Mouse (Mus musculus): ENCODE measurements around the gene Apol9b. TPM values are rescaled to one million over a fixed set of nuclear protein-coding genes. Genes with fewer than 3 reads are reported as not detected.
A peak's percentile ranks its signal among the peaks of the same experiment; 100 is the strongest.
"Not testable (repeated sequence)": the region's sequence is repeated elsewhere in the genome, so short reads cannot be mapped to it uniquely, and the experiment has no call there.

The Apol9b gene
- polyA plus RNA-seq, 1 experiment = 0.69 TPM

DNA sequence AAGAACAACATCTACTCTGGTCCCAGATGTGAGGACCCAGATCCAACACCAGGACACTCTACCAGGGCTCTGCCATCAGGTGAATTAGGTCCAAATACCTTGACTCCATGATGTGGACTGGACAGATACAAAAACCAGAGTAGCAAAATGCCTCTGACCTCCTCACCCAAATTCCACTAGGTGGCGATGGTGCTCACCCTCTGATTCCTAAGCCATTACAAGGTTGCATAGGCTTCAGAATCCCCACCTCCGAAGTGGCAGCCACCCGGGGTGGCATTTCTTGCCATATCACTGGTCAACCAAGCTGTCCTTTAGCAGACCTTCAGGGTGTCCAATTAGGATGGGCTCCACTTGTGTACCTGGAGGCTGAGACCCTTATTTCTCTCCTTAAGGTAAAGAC lies 1.7 kb upstream of the Apol9b start:
- H3K4me3 ChIP-seq (ENCODE audit: insufficient read depth, low read length); H3K27ac ChIP-seq (ENCODE audit: insufficient read depth, low read length); H3K4me1 ChIP-seq (ENCODE audit: control insufficient read depth, insufficient read depth, low read length): not testable (repeated sequence)
- peak; percentile 39 for TF ChIP-seq CTCF (IDR thresholded peaks at IDR 0.05; ENCODE audit: extremely low read depth, insufficient read depth, low read length)

- H3K4me1 ChIP-seq (ENCODE audit: control insufficient read depth, insufficient read depth, low read length); H3K27ac ChIP-seq (ENCODE audit: insufficient read depth, low read length); H3K4me3 ChIP-seq (ENCODE audit: insufficient read depth, low read length): not testable (repeated sequence)
Measured at GRCm38 (mm10) chr15:77727745-77728144, 1.1 kb upstream of the Apol9b start.

DNA sequence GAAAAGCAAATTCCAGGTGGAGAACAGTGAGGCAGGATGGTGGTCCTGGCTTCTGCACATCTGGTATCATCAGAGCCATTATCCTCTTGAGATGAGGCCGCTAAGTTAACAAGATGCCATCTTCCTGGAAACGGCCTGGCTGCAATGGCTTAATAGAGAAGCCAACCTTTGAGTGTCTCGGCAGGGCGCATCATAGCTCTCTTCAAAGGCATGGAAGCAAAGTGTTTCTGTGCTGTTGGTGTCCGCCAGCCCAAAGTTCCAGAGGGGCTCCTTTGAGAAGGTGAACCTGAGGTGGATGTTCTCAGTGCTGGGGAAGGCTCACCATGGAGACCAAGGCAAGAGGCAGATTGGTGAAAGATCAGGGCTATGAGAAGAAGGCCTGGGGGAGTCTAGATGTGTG lies 2.8 kb downstream of the Apol9b start:
- Histone ChIP-seq H3K4me1 (ENCODE audit: control insufficient read depth, insufficient read depth, low read length) (no peaks in the 10 kb centered on the region), H3K4me3 (ENCODE audit: insufficient read depth, low read length) (no peak overlapping the region), H3K27ac (ENCODE audit: insufficient read depth, low read length) (no peak overlapping the region)
- TF ChIP-seq CTCF (IDR thresholded peaks at IDR 0.05; ENCODE audit: extremely low read depth, insufficient read depth, low read length) = no peak
- TF ChIP-seq POLR2A (IDR thresholded peaks at IDR 0.05; ENCODE audit: extremely low read depth, insufficient read depth, low read length) = no peak

DNA sequence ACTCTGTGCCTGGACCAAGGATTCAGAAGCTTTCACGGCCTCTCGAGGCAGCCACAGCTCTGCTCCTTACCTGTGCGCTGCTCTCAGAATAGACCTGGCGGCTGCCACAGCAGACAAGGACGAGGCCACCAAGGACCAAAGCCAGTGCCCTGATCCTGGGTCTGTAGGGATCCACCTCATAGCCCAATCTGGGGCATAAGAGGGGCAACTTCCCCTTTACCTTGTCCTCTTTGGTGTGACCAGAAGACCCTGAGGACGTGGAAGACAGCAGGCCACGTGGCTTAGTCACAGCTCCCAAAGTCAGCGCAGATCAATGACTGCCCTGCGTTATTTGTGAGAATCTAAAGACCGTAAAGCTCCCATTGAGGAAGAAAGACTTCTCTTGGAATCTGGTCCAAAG lies 4.0 kb downstream of the Apol9b start:
- not testable (repeated sequence) for H3K4me3 ChIP-seq (ENCODE audit: insufficient read depth, low read length); H3K27ac ChIP-seq (ENCODE audit: insufficient read depth, low read length); H3K4me1 ChIP-seq (ENCODE audit: control insufficient read depth, insufficient read depth, low read length)

DNA sequence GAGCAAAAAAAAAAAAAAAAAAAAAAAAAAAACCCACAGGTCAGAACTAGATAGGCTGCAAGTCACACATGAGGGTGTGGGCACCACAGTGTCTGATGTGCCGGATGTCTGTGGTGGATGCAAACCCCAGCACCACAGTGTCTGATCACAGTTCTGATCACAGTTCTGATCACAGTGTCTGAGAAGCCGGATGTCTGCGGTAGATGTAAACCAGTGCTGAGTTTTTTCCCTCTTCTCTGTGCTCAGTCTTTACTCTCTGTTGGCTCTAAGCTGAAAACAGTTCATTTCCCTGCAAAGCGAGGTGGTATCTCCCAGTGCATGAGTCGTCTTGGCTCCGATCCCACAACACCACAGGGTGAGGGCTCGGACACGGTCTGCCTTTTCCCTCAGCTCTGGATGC lies 4.5 kb downstream of the Apol9b start:
- H3K4me3 ChIP-seq (ENCODE audit: insufficient read depth, low read length); H3K4me1 ChIP-seq (ENCODE audit: control insufficient read depth, insufficient read depth, low read length); H3K27ac ChIP-seq (ENCODE audit: insufficient read depth, low read length): not testable (repeated sequence)

- H3K4me3 ChIP-seq (ENCODE audit: insufficient read depth, low read length); H3K27ac ChIP-seq (ENCODE audit: insufficient read depth, low read length); H3K4me1 ChIP-seq (ENCODE audit: control insufficient read depth, insufficient read depth, low read length): not testable (repeated sequence)
Measured at GRCm38 (mm10) chr15:77733903-77734302, 5.1 kb downstream of the Apol9b start.

DNA sequence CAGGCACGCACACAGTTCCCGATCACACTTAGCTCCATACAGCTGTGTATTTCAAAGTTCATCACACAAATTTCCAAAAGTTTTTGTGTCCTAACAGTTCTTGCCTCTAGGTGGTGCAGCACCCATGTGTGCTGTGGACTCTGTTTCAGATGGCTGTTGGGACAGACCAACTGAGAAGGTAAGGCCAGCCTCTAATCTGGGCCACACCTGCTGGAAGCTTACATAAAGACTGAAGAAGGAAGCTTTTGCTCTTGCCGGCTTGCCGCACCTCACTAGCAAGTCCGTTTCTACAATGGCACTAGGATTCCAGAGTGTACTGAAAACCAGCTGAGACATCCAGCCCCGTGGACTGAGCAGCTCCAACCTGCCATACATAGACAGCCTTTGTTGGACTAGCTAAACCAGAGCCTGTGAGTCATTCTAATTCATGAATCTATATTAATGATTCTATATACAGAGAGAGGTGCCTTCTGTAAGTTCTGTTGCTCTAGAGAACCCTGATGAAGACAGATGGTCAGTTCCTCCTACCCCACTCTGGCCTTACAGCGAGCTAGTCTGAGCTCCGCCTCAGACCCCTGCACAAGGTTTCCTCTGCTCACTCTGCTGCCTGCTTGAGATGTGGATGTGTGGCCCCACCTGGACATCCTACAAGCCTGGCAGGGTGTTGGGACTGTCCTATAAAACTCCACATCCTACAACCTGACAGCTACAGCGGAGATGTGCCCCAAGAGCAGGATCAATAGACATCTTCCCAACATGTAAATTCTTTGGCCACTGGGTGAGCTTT lies 11.9 kb downstream of the Apol9b start:
- Histone ChIP-seq H3K4me1 (ENCODE audit: control insufficient read depth, insufficient read depth, low read length) (no peaks in the 10 kb centered on the region), H3K4me3 (ENCODE audit: insufficient read depth, low read length) (no peak overlapping the region), H3K27ac (ENCODE audit: insufficient read depth, low read length) (no peak overlapping the region)
- peak; percentile 30 for TF ChIP-seq CTCF (IDR thresholded peaks at IDR 0.05; ENCODE audit: extremely low read depth, insufficient read depth, low read length)
- TF ChIP-seq POLR2A (IDR thresholded peaks at IDR 0.05; ENCODE audit: extremely low read depth, insufficient read depth, low read length) = no peak

- H3K27ac ChIP-seq (ENCODE audit: insufficient read depth, low read length); H3K4me3 ChIP-seq (ENCODE audit: insufficient read depth, low read length); H3K4me1 ChIP-seq (ENCODE audit: control insufficient read depth, insufficient read depth, low read length): not testable (repeated sequence)
Measured at GRCm38 (mm10) chr15:77741556-77741955, 12.7 kb downstream of the Apol9b start.

- H3K27ac ChIP-seq (ENCODE audit: insufficient read depth, low read length) = no peak overlapping the region
- TF ChIP-seq CTCF (IDR thresholded peaks at IDR 0.05; ENCODE audit: extremely low read depth, insufficient read depth, low read length) (no peak), POLR2A (IDR thresholded peaks at IDR 0.05; ENCODE audit: extremely low read depth, insufficient read depth, low read length) (no peak)
- H3K4me3 ChIP-seq (ENCODE audit: insufficient read depth, low read length) = no peak overlapping the region
- H3K4me1 ChIP-seq (ENCODE audit: control insufficient read depth, insufficient read depth, low read length) = no peaks in the 10 kb centered on the region
Measured at GRCm38 (mm10) chr15:77744632-77745031, 15.8 kb downstream of the Apol9b start.

- TF ChIP-seq CTCF (IDR thresholded peaks at IDR 0.05; ENCODE audit: extremely low read depth, insufficient read depth, low read length) = no peak
- TF ChIP-seq POLR2A (IDR thresholded peaks at IDR 0.05; ENCODE audit: extremely low read depth, insufficient read depth, low read length) = no peak
- H3K4me1 ChIP-seq (ENCODE audit: control insufficient read depth, insufficient read depth, low read length) = no peaks in the 10 kb centered on the region
Measured at GRCm38 (mm10) chr15:77745081-77745480, 16.2 kb downstream of the Apol9b start.

DNA sequence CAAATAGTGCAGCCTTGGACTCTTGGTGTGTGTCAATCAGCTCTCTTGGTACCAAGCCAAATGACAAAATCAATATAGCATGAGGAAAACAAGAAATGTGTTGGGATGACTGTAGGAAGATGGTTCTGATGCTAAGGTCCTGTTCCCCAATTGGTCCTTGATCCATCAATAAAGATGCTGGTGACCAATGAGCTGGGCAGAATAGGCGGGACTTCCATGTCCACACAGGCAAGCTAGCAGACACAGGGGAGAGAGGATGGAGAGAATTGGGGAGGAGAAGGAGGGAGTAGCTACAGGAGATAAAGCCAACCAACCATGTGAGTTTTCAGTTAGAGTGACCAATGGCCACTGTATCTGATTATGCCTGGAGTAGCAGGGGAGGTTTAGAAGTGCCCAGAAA lies 17.5 kb downstream of the Apol9b start:
- Histone ChIP-seq H3K27ac (ENCODE audit: insufficient read depth, low read length) (no peak overlapping the region), H3K4me1 (ENCODE audit: control insufficient read depth, insufficient read depth, low read length) (no peaks in the 10 kb centered on the region), H3K4me3 (ENCODE audit: insufficient read depth, low read length) (no peak overlapping the region)
- TF ChIP-seq CTCF (IDR thresholded peaks at IDR 0.05; ENCODE audit: extremely low read depth, insufficient read depth, low read length) = no peak
- TF ChIP-seq POLR2A (IDR thresholded peaks at IDR 0.05; ENCODE audit: extremely low read depth, insufficient read depth, low read length) = no peak

More at GRCm38 (mm10) chr15:77745081-77745480, 16.2 kb downstream of the Apol9b start:
- no peak overlapping the region for H3K27ac ChIP-seq (ENCODE audit: insufficient read depth, low read length)
- no peak overlapping the region for H3K4me3 ChIP-seq (ENCODE audit: insufficient read depth, low read length)
